Mouse (Mus musculus): ENCODE data around the gene Frs3.
"Not testable (repeated sequence)": the region's sequence is repeated elsewhere in the genome, so short reads cannot be mapped to it uniquely, and the experiment has no call there.

- TF ChIP-seq POLR2A (IDR thresholded peaks at IDR 0.05; ENCODE audit: borderline replicate concordance, insufficient read depth, low read length); CTCF (IDR thresholded peaks at IDR 0.05; ENCODE audit: borderline replicate concordance, insufficient read depth, low read depth, low read length): not testable (repeated sequence)
Observed at GRCm38 (mm10) chr17:47654346-47654745, 34.5 kb upstream of the Frs3 start.
